Mouse (Mus musculus) megakaryocyte, embryonic 14.5 days (primary cell): ENCODE results near the gene Lta. TPM values are rescaled to one million over a fixed set of nuclear protein-coding genes. Genes with fewer than 3 reads are reported as not detected.

Experiments used
- H3K27me3 ChIP-seq: replicated peaks from 2 replicates; pipeline ENCODE3; 2012; ENCODE audit warnings: inconsistent platforms
- H3K36me3 ChIP-seq: replicated peaks from 2 replicates; pipeline ENCODE3; 2012; ENCODE audit warnings: low read length, inconsistent platforms, mixed read lengths
- H3K4me1 ChIP-seq: 2 replicates; pipeline ENCODE4 v1.6.1; 2012; ENCODE audit warnings: inconsistent platforms
- H3K4me3 ChIP-seq: replicated peaks from 2 replicates; pipeline ENCODE3; 2012; ENCODE audit warnings: moderate library complexity, mild to moderate bottlenecking, inconsistent platforms
- H3K9me3 ChIP-seq: 2 replicates; pipeline ENCODE4 v1.6.1; 2012; ENCODE audit warnings: inconsistent platforms
- FLI1 ChIP-seq: IDR thresholded peaks from 2 replicates; pipeline ENCODE4 v1.6.1; 2012; ENCODE audit warnings: low read length, inconsistent platforms, mixed read lengths
- GATA1 ChIP-seq: IDR thresholded peaks from 3 replicates; pipeline ENCODE4 v1.6.1; 2012; ENCODE audit warnings: mixed read lengths, low read length, inconsistent platforms, borderline replicate concordance
- polyA plus RNA-seq: library from polyadenylated mRNA; stranded (reverse); fragments of >175 nt; gene quantifications from 2 replicates; pipeline ENCODE4 v1.2.3, GENCODE M21; 2012; ENCODE audit warnings: low replicate concordance; ENCODE audit not compliant: insufficient read depth

Lta gene
- polyA plus RNA-seq, 1 experiment, result 0.85 TPM

- TF ChIP-seq GATA1, result no peak
- no peak for TF ChIP-seq FLI1
- H3K36me3 ChIP-seq, result no peaks in the 10 kb centered on the region
- no peak overlapping the region for H3K4me3 ChIP-seq
- no peaks in the 10 kb centered on the region for H3K27me3 ChIP-seq
- H3K9me3 ChIP-seq, result no peaks in the 10 kb centered on the region
- H3K4me1 ChIP-seq, result peaks cover 58% of the 10 kb centered on the region
Measured at GRCm38 (mm10) chr17:35210593-35210992, 5.4 kb upstream of the Lta start.

DNA sequence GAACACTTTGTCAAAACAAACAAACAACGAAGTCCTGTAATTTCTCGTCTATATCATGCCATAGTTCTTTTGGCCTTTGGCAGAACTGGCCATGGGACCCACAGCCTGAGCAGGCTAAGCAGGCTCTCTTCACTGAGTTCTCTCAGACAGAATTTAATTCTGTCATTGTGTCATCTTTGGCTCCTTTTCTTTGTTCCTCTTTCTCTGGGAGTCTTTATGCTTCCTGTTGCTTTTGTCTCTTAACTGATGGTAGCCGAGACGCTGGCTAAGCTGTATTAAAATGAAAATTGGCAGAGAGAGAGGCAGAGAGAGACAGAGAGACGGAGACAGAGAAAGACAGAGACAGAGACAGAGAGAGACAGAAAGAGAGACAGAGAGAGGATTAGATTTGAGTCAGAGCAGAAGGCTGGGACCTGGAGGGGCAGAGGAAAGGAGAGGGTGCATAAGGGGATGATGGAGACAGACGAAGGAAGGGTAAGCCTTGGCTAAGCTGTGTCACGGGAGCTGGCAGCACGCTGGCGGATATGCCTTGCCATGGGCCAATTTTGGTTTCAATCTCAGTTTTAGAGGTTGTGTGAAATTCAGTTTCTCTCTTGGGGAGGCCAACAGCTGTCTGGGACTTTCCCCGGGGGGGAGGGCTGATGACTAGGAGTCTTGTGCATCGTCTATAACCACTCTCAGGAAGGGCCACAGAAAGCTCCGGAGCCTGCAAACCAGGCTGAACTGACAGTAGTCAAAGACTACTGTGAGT is 4.8 kb upstream of the Lta start:
- H3K4me3 ChIP-seq, result peak overlapping the region; percentile 73
- no peaks in the 10 kb centered on the region for H3K9me3 ChIP-seq
- peaks cover 57% of the 10 kb centered on the region for H3K4me1 ChIP-seq
- TF ChIP-seq FLI1, result no peak
- TF ChIP-seq GATA1, result no peak
- H3K27me3 ChIP-seq, result peaks cover under 1% of the 10 kb centered on the region
- no peaks in the 10 kb centered on the region for H3K36me3 ChIP-seq

GRCm38 (mm10) chr17:35205380-35205769 is 224 bp upstream of the Lta start:
- no peaks in the 10 kb centered on the region for H3K36me3 ChIP-seq
- H3K27me3 ChIP-seq, result peaks cover 15% of the 10 kb centered on the region
- H3K9me3 ChIP-seq, result no peaks in the 10 kb centered on the region
- TF ChIP-seq FLI1 (no peak), GATA1 (no peak)
- H3K4me3 ChIP-seq, result no peak overlapping the region
- peaks cover 74% of the 10 kb centered on the region for H3K4me1 ChIP-seq

GRCm38 (mm10) chr17:35202442-35202841 is 2.7 kb downstream of the Lta start:
- Histone ChIP-seq H3K27me3 (peaks cover 15% of the 10 kb centered on the region), H3K4me1 (peaks cover 71% of the 10 kb centered on the region), H3K9me3 (no peaks in the 10 kb centered on the region), H3K4me3 (peak overlapping the region; percentile 95), H3K36me3 (peaks cover 16% of the 10 kb centered on the region)
- TF ChIP-seq GATA1 (no peak), FLI1 (no peak)

- H3K4me3 ChIP-seq, result peak within 1 kb of the TSS; percentile 95
Measured at GRCm38 (mm10) chr17:35201787-35202186, 3.4 kb downstream of the Lta start, which contains the start of gene Tnf. Gene Tnf (minus strand): TSS chr17:35202007.

DNA sequence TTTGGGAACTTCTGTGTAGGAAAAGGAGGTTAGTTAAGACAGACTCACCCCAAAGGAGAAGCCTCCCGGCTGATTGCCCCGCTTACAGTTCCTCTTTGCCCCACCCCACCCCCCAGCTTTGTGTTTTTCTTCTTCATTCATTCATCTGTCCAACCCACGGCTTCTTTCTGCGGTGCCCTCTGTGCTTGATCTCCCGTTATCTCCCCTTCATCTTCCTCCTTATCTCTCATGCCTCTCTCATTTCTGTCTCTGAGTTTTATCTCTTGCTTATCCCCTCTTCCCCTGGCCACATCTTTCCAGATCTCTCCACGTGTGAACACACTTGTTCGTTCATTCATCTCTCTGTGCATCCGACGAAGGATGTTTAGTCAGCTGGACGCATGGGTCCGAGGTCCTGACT is 4.0 kb downstream of the Lta start:
- H3K27me3 ChIP-seq, result peaks cover 15% of the 10 kb centered on the region
- H3K4me3 ChIP-seq, result peak overlapping the region; percentile 95
- peaks cover 82% of the 10 kb centered on the region for H3K4me1 ChIP-seq
- H3K9me3 ChIP-seq, result no peaks in the 10 kb centered on the region
- TF ChIP-seq GATA1, result no peak
- no peak for TF ChIP-seq FLI1
- H3K36me3 ChIP-seq, result peaks cover 16% of the 10 kb centered on the region

More at GRCm38 (mm10) chr17:35201787-35202186, 3.4 kb downstream of the Lta start, which contains the start of gene Tnf:
- Histone ChIP-seq H3K36me3 (peaks cover 16% of the 10 kb centered on the region), H3K9me3 (no peaks in the 10 kb centered on the region), H3K27me3 (peaks cover 15% of the 10 kb centered on the region), H3K4me1 (peaks cover 76% of the 10 kb centered on the region)
- no peak for TF ChIP-seq FLI1
- TF ChIP-seq GATA1, result no peak

GRCm38 (mm10) chr17:35200398-35200797 is 4.8 kb downstream of the Lta start:
- Histone ChIP-seq H3K27me3 (peaks cover 15% of the 10 kb centered on the region), H3K4me1 (peaks cover 89% of the 10 kb centered on the region), H3K4me3 (peak overlapping the region; percentile 95), H3K9me3 (no peaks in the 10 kb centered on the region), H3K36me3 (peaks cover 16% of the 10 kb centered on the region)
- TF ChIP-seq GATA1 (no peak), FLI1 (no peak; the same call in 1 of the 2 replicates)

DNA sequence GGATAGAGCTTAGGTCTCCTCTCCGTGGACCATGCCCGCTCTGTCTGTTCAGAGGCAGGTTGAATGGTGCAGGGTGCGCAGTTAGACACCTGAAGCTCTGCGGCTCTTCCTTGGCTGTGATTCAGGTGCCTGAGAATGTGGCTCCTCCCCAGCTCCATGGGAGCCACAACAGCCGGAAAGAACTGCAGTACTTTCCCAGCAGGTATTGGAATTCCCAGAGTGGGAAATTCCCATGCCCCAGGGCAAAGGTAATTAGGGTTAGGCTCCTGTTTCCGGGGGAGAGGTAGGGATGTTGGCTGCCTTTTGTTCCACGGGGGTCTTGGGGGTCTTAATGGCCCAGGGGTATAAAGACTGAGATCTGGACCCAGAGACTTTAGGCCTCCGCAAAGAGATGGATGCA is 6.2 kb downstream of the Lta start:
- TF ChIP-seq GATA1 (no peak), FLI1 (no peak)
- H3K27me3 ChIP-seq, result peaks cover 7% of the 10 kb centered on the region
- peaks cover 16% of the 10 kb centered on the region for H3K36me3 ChIP-seq
- peak overlapping the region; percentile 55 for H3K4me3 ChIP-seq
- H3K4me1 ChIP-seq, result peaks cover 89% of the 10 kb centered on the region
- H3K9me3 ChIP-seq, result no peaks in the 10 kb centered on the region

DNA sequence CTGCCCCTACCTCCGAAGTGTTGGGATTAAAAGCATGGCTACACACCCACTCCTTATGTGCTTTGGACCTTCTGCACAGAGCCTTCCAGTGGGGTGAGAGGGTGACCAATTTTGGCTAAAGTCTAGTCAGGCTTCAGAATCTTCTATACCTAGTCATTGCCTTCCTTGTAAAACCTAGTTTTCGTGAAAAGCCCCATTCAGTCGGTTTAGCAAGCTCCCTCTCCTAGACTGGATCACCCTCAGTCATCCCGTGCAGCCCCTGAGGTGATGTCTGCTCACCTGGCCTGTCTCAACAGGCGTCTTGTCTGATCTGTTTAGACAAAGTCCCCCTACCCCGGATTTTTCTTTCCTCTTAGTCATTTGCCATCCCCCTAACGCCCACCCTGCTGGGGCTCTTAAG is 7.1 kb downstream of the Lta start:
- H3K4me3 ChIP-seq, result no peak overlapping the region
- no peaks in the 10 kb centered on the region for H3K27me3 ChIP-seq
- H3K9me3 ChIP-seq, result no peaks in the 10 kb centered on the region
- H3K36me3 ChIP-seq, result peaks cover 16% of the 10 kb centered on the region
- TF ChIP-seq GATA1 (no peak), FLI1 (no peak)
- peaks cover 93% of the 10 kb centered on the region for H3K4me1 ChIP-seq

GRCm38 (mm10) chr17:35197126-35197525 is 8.0 kb downstream of the Lta start:
- no peaks in the 10 kb centered on the region for H3K27me3 ChIP-seq
- H3K36me3 ChIP-seq, result peaks cover 16% of the 10 kb centered on the region
- TF ChIP-seq FLI1 (no peak), GATA1 (no peak)
- H3K4me1 ChIP-seq, result peaks cover 89% of the 10 kb centered on the region
- peak overlapping the region; percentile 97 for H3K4me3 ChIP-seq
- H3K9me3 ChIP-seq, result no peaks in the 10 kb centered on the region
